Mouse (Mus musculus): Measurements from ENCODE around the gene Nodal.
"Not testable (repeated sequence)": the region's sequence is repeated elsewhere in the genome, so short reads cannot be mapped to it uniquely, and the experiment has no call there.

The Nodal gene

DNA sequence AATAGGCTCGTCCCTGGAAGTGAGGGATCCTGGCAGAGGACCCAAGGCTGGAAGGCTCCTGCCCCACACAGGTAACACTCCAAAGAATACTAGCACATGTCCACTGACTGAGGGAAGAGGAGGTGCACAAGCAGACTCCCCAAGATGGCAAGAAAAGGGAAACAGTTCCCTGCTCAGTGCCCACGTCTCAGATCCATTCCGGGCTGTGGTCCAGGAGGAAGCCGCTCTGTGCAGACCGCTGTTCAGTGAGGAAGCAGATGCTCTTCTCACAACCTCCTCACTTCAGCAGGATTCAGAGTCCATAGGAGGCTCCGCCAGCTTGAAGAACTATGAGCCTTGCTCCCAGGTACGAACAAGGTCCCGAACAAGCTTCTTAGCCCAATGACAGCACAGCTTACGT lies 13.6 kb downstream of the Nodal start:
- no peak for DNase-seq (ENCODE audit: low spot score)

DNA sequence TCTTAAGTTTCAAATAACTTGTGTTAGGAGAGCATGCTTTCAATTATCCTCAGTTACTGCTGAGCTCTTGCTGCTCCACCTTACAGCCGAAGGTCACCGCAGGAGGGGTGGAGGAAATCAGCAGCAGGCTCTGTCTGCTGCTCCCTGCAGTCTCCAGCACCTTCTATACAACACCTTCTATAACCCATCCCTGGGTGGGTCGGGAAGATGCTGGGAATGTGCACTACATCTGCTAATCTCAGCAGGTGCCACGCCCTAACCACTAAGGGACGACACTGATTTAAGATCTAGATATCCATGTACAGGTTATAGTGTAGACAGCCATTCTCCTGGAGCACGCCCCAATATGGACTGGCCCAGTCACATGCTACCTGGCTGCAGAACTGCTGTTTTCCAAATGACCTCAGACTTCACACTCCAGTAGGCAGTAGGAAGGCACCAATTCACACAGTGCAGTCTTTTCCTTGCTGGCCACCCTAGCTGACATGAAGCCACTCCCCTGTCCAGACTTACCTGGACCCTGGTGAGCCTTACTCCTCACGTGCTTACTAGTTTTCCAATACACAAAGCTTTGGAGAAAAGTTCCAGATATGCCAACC lies 22.5 kb downstream of the Nodal start:
- no peak for DNase-seq (ENCODE audit: low spot score)

GRCm38 (mm10) chr10:61443456-61443855 lies 25.7 kb downstream of the Nodal start:
- no peak for DNase-seq (ENCODE audit: low spot score)

DNA sequence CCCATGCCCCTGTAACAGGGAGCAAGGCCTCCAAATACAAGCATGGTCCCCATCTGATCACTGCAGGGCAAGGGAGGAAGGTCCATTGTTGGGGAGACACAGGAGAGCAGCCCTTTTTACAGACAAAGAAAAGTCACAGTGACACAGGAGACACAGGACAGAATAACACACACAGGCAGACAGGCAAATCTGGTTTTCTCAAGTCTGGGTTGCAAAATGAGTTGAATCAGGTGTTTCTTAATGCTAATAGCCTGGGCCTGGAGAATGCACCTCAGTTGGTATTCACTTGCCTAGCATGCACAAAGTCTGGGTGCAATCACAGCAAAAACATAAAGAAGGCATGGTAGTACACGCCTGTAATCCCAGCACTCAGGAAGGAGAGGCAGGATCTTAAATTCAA lies 26.1 kb downstream of the Nodal start:
- no peak for DNase-seq (ENCODE audit: low spot score)

GRCm38 (mm10) chr10:61445016-61445415 lies 27.2 kb downstream of the Nodal start:
- no peak for DNase-seq (ENCODE audit: low spot score)

GRCm38 (mm10) chr10:61447581-61448353 lies 30.0 kb downstream of the Nodal start:
- no peak for DNase-seq (ENCODE audit: low spot score)

DNA sequence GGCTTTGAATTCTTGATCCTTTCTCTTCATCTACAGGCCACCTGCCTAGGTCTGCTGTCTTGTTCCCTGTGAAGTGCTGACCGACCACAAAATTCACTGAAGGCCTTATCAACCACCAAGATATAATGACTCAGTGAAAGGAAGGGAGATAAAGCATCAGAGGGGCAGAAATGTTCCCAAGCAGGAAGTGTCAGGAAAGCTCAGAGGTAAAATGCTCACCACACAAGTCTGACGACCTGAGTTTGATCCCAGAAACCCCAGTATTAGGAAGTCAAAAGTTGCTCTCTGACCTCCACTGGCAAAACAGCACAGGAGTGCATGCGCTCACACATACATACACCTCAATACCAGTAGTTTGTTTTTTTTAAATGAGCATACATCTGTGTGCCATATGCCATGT lies 31.1 kb downstream of the Nodal start:
- no peak for DNase-seq (ENCODE audit: low spot score)

DNA sequence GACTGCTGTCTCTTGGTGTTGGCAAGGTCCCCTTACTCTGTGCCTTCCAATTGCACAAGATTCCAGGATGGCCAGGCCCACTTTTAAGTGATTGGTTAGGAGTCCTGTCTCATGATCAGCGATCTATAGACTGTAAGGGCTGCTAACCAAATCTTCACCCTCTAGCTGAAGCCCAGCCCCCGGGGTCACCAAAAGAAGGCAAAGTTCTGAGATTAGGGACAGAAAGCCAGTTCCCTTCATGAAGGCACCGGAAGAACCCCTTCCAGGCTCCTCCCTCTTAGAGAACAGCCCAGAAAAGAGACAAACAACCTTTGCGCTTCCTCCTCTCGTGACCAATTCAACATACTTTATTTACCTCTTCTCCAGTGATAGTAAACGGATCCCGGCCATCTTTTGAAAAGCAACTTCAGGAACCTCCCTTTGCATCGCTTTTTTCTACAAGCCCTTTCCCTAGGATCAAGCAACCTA lies 33.7 kb downstream of the Nodal start:
- peak; percentile 51 for DNase-seq (ENCODE audit: low spot score)

DNA sequence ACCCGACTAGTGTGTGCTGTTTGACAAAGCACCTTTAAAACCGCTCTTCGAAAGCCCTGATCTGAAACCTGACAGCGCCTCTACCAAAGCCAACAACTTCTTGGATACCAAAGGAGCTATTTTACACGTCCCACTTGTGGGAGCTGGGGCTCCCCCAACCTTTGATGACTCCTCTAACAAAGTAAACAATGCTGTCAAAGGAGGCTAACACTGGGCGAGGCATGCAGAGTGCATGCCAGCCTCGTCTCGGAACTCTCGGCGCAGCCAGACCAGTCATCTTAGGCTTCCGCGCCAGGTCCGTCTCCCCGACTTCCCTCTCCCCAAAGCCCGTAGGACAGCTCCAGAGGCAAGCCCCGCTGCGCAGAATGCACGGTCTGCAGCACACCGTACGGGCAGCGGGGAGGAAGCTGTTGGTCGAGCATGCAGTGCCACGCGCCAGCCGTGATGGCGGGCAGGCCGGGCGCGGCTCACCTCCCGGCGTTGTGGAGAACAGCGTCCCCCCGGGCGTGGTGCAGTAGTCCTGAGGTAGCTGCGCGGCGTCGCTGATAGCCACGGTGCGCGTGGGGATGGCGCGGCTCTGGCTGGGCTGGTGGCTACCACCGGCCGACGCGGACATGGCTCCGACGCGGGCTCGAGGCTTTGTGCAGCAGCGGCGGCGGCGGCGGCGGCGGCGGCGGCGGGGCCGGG lies 34.3 kb downstream of the Nodal start:
- DNase-seq (ENCODE audit: low spot score): peak; percentile 38

DNA sequence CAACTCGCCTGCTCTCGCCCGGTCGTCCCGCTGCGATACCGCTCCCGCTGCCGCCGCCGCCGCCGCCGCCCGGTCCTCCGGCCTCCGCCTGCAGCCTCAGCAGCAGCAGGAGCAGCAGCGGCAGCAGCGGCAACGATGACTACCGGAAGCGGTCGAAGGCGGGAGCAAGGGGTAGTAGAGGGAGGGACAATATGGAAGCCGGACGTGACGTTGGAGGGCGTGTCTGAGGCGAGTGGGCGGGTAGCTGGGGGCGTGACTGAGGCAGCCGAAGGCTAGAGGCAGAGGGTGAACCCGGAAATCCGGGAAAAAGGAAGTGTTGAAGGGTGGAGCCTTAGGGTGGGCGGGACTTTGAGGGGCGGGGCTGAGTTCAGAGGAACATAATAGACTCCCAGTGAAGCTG lies 34.9 kb downstream of the Nodal start, which contains the start of gene Eif4ebp2:
Eif4ebp2 (minus strand) TSS at position 17 of the 400 bp plus-strand sequence.
- peak; percentile 99 for DNase-seq (ENCODE audit: low spot score)

- DNase-seq (ENCODE audit: low spot score): not testable (repeated sequence)
Measured at GRCm38 (mm10) chr10:61453171-61453570, 35.4 kb downstream of the Nodal start.

DNA sequence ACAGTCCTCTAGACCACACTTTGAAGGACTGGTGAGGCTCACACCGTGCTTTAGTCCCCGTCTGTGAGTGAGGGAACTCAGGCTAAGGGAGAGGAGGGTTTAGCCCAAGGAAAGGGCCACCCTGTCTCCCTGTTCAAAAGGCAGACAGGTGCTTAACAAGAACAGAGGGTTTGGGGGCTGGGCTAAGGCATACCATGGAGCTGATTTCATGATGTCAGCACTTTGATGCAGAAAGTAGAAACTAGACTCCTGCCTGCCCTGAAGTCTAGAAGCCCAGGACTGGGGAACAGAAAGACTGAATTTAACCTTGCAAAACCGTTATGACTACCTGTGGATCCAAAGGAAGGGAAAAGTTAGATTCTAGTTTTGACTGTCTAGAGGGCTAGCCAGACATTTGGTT lies 39.4 kb downstream of the Nodal start:
- DNase-seq (ENCODE audit: low spot score): no peak

DNA sequence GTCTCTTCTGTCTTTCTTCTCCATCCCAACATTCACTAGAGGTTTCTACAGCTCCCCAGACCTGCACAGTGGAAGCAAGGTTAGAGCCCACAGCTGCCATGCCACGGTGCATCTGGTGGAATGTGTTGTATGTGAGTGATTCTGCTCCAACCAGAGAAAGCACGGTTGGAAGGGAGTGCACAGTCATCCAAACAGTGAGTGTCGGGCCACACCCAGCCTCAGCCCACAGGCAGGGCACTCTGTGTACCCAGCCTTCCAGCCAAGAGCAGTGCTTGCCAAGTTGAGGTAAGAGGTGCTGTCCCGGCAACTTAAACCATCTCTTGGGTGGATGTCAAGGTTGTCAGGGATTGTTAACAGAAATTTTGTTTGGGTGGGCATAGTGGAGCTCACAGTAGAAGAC lies 47.2 kb downstream of the Nodal start:
- peak; percentile 64 for DNase-seq (ENCODE audit: low spot score)

GRCm38 (mm10) chr10:61466242-61466641 lies 48.5 kb downstream of the Nodal start:
- no peak for DNase-seq (ENCODE audit: low spot score)

DNA sequence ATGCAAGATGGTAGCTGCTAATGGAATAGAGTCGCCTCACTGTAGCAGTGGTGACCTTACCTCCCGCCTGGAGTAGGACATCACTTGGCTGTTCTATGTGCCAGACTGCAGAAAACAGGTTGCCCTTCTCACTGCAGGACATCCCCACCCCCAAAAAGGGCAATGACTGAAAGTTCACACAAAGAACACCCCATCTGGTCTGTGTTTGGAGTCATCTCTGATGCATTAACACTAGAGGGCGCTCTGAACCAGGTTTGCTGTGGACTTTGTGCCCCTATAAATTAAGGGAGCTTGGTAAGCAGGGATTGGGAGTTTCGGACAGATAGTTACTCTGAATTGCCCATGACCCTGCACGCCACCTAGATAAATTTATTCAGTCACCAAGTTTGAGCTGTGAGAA lies 49.1 kb downstream of the Nodal start:
- DNase-seq (ENCODE audit: low spot score): peak; percentile 33

DNA sequence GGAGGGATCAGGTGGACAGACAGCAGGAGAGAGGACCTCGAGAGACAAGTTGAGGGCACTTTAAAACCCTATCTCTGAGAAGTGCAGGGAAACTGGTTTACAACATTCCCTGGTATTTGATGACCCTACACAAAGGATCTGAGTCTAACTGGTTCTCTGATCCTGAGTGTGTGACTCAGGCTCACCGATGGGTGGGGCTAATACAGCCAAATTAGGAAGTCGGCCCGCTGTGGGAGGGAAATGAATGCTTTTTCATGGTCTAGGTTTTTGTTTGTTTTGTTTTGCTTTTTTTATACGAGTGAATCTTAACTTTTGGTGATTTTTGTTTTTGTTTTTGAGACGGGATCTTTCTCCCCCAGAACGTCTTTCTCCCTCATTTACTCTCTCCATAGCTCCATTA lies 51.1 kb downstream of the Nodal start:
- DNase-seq (ENCODE audit: low spot score): no peak

DNA sequence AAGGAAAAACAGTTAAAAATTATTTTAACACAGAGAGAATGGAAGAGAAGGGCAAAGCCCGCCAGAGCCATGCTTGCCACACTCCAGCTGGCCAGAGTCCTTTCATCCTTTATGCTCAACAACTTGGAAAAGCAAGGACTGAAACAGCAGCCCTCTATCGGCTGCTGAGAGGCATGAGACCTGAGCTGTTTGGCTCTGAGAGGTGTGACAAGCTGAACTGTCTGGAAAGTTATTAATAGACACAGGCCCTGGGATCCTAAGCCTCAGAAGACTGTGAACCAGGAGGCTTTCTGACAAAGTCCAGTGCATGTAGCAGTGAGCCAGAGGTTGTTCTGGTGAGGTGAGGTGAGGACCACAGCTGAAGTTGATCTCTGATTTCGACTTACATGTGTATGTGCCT lies 55.9 kb downstream of the Nodal start:
- no peak for DNase-seq (ENCODE audit: low spot score)

- DNase-seq (ENCODE audit: low spot score): no peak
Measured at GRCm38 (mm10) chr10:61474344-61474743, 56.6 kb downstream of the Nodal start.

Data from lung, postnatal 25 days (tissue).